Mouse (Mus musculus): ENCODE measurements around the gene Dhrs1. TPM values are rescaled to one million over a fixed set of nuclear protein-coding genes. Genes with fewer than 3 reads are reported as not detected.

The Dhrs1 gene
- polyA plus RNA-seq, 1 experiment from 2014 or later = 90.3 TPM

DNA sequence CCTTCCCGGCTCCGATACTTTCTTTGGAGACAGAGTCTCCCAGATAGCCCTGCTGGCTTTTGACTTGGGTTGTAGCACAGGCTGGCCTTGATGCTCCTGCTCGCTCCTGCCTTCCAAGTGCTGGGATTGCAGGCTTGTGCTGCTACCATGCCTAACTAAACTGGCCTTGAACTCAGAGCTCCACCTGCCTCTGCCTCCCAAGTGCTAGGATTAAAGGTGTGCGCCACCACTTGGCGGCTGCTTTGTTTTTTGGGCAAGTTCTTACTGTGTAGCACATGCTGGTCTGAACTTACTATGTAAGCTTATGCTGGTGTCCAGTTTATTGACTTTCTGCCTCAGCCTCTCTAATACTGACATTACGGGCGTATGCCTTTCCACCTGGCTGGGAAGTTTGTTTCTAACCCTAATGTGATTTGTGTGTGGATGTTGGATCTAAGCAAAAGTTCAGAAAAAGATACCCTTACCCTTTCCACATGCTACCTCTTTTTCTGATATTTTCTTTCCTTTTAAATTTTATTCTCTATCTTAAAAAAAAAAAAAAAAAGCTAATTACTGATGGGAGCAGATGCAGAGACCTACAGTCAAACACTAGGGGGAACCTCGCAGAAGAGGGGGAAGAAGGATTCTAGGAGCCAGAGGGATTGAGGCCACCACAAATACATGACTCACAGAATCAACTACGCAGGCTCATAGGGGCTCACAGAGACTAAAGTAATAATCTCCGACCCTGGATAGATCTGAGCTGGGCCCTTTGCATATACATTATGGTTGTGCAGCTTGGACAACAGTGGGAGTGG, 1.8 kb upstream of the Dhrs1 start:
- H3K9ac ChIP-seq (ENCODE audit: low read depth, low read length) = no peak overlapping the region
- H3K4me3 ChIP-seq (ENCODE audit: low read length) = no peak overlapping the region
- H3K4me1 ChIP-seq (ENCODE audit: control insufficient read depth, insufficient read depth, low read depth, low read length) = peaks cover 26% of the 10 kb centered on the region
- 93% methylated on average over 10 of the region's 10 CpGs for WGBS
- peak overlapping the region; percentile 76 for H3K4me2 ChIP-seq (ENCODE audit: low read length)
- ATAC-seq = no peak
- H3K36me3 ChIP-seq (ENCODE audit: control insufficient read depth, insufficient read depth, low read length) = peaks cover 11% of the 10 kb centered on the region
- H3K27me3 ChIP-seq (replicated peaks; ENCODE audit: control insufficient read depth, insufficient read depth, low read length) = no peaks in the 10 kb centered on the region
- H3K9me3 ChIP-seq (ENCODE audit: control insufficient read depth, low read length) = no peaks in the 10 kb centered on the region
- H3K27ac ChIP-seq (ENCODE audit: low read depth, low read length) = no peak overlapping the region

DNA sequence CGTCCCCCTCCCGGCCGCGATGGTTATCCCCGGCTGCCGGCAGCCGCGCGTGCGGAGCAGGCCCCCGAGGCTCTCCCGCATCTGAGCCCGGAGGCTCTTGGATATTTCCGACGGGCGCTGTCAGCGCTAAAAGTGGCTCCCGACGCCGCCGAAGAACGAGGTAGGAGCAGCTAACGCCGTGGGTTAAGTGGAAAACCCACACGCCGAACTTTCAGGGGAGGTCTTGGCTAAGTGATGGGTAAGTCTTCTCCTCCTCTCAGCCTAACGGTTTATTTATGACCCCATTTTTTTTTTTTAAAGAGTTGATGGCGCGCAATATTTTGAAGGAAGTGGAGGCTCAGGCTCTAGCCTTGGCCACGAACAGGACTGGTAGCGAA, 359 bp upstream of the Dhrs1 start:
- under 1% methylated on average over 28 of the region's 31 CpGs for WGBS
- ATAC-seq = no peak
- H3K4me2 ChIP-seq (ENCODE audit: low read length) = peak overlapping the region; percentile 76
- H3K4me3 ChIP-seq (ENCODE audit: low read length) = peak overlapping the region; percentile 90
- H3K4me1 ChIP-seq (ENCODE audit: control insufficient read depth, insufficient read depth, low read depth, low read length) = peaks cover 26% of the 10 kb centered on the region
- H3K27me3 ChIP-seq (replicated peaks; ENCODE audit: control insufficient read depth, insufficient read depth, low read length) = no peaks in the 10 kb centered on the region
- peaks cover 6% of the 10 kb centered on the region; the same call in 1 of the 2 replicates for H3K36me3 ChIP-seq (ENCODE audit: control insufficient read depth, insufficient read depth, low read length)
- peak overlapping the region; percentile 55 for H3K27ac ChIP-seq (ENCODE audit: low read depth, low read length)
- H3K9me3 ChIP-seq (ENCODE audit: control insufficient read depth, low read length) = no peaks in the 10 kb centered on the region
- peak overlapping the region; percentile 82 for H3K9ac ChIP-seq (ENCODE audit: low read depth, low read length)

GRCm38 (mm10) chr14:55743711-55744110, 1.8 kb downstream of the Dhrs1 start:
- H3K27me3 ChIP-seq (replicated peaks; ENCODE audit: control insufficient read depth, insufficient read depth, low read length) = no peaks in the 10 kb centered on the region
- peak; percentile 72 for ATAC-seq
- peak overlapping the region; percentile 20; the same call in 1 of the 2 replicates for H3K9ac ChIP-seq (ENCODE audit: low read depth, low read length)

GRCm38 (mm10) chr14:55737086-55737687, 8.3 kb downstream of the Dhrs1 start:
- no peak overlapping the region for H3K4me3 ChIP-seq (ENCODE audit: low read length)
- 86% methylated on average over 9 of the region's 9 CpGs for WGBS
- no peaks in the 10 kb centered on the region for H3K27me3 ChIP-seq (replicated peaks; ENCODE audit: control insufficient read depth, insufficient read depth, low read length)
- H3K9me3 ChIP-seq (ENCODE audit: control insufficient read depth, low read length) = no peaks in the 10 kb centered on the region
- no peaks in the 10 kb centered on the region for H3K4me1 ChIP-seq (ENCODE audit: control insufficient read depth, insufficient read depth, low read depth, low read length)
- ATAC-seq = no peak
- peaks cover 17% of the 10 kb centered on the region for H3K36me3 ChIP-seq (ENCODE audit: control insufficient read depth, insufficient read depth, low read length)
- no peak overlapping the region for H3K4me2 ChIP-seq (ENCODE audit: low read length)
- no peak overlapping the region for H3K9ac ChIP-seq (ENCODE audit: low read depth, low read length)
- no peak overlapping the region for H3K27ac ChIP-seq (ENCODE audit: low read depth, low read length)

More at GRCm38 (mm10) chr14:55743711-55744110, 1.8 kb downstream of the Dhrs1 start:
- Histone ChIP-seq H3K4me1 (ENCODE audit: control insufficient read depth, insufficient read depth, low read depth, low read length) (peaks cover 26% of the 10 kb centered on the region), H3K4me3 (ENCODE audit: low read length) (no peak overlapping the region), H3K9me3 (ENCODE audit: control insufficient read depth, low read length) (no peaks in the 10 kb centered on the region), H3K27ac (ENCODE audit: low read depth, low read length) (no peak overlapping the region), H3K36me3 (ENCODE audit: control insufficient read depth, insufficient read depth, low read length) (peaks cover 13% of the 10 kb centered on the region), H3K4me2 (ENCODE audit: low read length) (peak overlapping the region; percentile 1)
- WGBS = 22% methylated on average over 10 of the region's 10 CpGs

DNA sequence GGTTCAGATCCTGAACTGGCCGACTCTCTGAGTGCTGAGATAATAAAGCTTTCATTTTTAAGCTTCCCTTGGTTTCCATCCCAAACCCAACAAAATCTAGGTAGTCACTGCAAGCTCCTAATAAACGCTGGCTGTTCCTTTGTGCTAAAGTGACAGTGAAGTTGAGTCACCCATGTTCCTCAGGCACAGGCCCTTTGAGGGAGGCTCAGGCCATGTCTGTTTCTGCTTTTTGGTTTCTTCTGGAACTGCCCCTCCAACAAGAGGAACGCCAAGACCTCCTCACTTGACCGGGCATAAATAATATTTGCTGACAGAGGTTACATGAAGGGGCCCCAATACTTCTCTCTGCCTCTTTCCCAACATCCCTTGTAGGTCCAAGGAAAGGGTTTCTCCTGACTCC, 9.7 kb downstream of the Dhrs1 start:
- H3K27ac ChIP-seq (ENCODE audit: low read depth, low read length) = no peak overlapping the region
- no peaks in the 10 kb centered on the region for H3K27me3 ChIP-seq (replicated peaks; ENCODE audit: control insufficient read depth, insufficient read depth, low read length)
- H3K4me1 ChIP-seq (ENCODE audit: control insufficient read depth, insufficient read depth, low read depth, low read length) = peaks cover 3% of the 10 kb centered on the region; the same call in 1 of the 2 replicates
- H3K36me3 ChIP-seq (ENCODE audit: control insufficient read depth, insufficient read depth, low read length) = peaks cover 17% of the 10 kb centered on the region
- 83% methylated on average over 4 of the region's 4 CpGs for WGBS
- ATAC-seq = no peak
- H3K9me3 ChIP-seq (ENCODE audit: control insufficient read depth, low read length) = no peaks in the 10 kb centered on the region
- H3K4me3 ChIP-seq (ENCODE audit: low read length) = no peak overlapping the region
- no peak overlapping the region for H3K9ac ChIP-seq (ENCODE audit: low read depth, low read length)
- no peak overlapping the region for H3K4me2 ChIP-seq (ENCODE audit: low read length)

GRCm38 (mm10) chr14:55735334-55735733, 10.2 kb downstream of the Dhrs1 start:
- 73% methylated on average over 3 of the region's 3 CpGs for WGBS
- Histone ChIP-seq H3K9me3 (ENCODE audit: control insufficient read depth, low read length) (no peaks in the 10 kb centered on the region), H3K4me1 (ENCODE audit: control insufficient read depth, insufficient read depth, low read depth, low read length) (peaks cover 3% of the 10 kb centered on the region; the same call in 1 of the 2 replicates), H3K27ac (ENCODE audit: low read depth, low read length) (no peak overlapping the region), H3K9ac (ENCODE audit: low read depth, low read length) (no peak overlapping the region), H3K36me3 (ENCODE audit: control insufficient read depth, insufficient read depth, low read length) (peaks cover 17% of the 10 kb centered on the region), H3K4me3 (ENCODE audit: low read length) (no peak overlapping the region), H3K4me2 (ENCODE audit: low read length) (no peak overlapping the region), H3K27me3 (replicated peaks; ENCODE audit: control insufficient read depth, insufficient read depth, low read length) (no peaks in the 10 kb centered on the region)
- no peak for ATAC-seq

- Histone ChIP-seq H3K27ac (ENCODE audit: low read depth, low read length) (no peak overlapping the region), H3K4me3 (ENCODE audit: low read length) (no peak overlapping the region), H3K9me3 (ENCODE audit: control insufficient read depth, low read length) (no peaks in the 10 kb centered on the region), H3K9ac (ENCODE audit: low read depth, low read length) (no peak overlapping the region), H3K27me3 (replicated peaks; ENCODE audit: control insufficient read depth, insufficient read depth, low read length) (no peaks in the 10 kb centered on the region), H3K4me2 (ENCODE audit: low read length) (no peak overlapping the region), H3K36me3 (ENCODE audit: control insufficient read depth, insufficient read depth, low read length) (peaks cover 16% of the 10 kb centered on the region), H3K4me1 (ENCODE audit: control insufficient read depth, insufficient read depth, low read depth, low read length) (peaks cover 3% of the 10 kb centered on the region)
- WGBS = 78% methylated on average over 7 of the region's 7 CpGs
- ATAC-seq = no peak
These were observed 10.6 kb downstream of the Dhrs1 start for GRCm38 (mm10) chr14:55734869-55735268.

GRCm38 (mm10) chr14:55733889-55734288, 11.6 kb downstream of the Dhrs1 start:
- Histone ChIP-seq H3K4me3 (ENCODE audit: low read length) (no peak overlapping the region), H3K9ac (ENCODE audit: low read depth, low read length) (no peak overlapping the region), H3K36me3 (ENCODE audit: control insufficient read depth, insufficient read depth, low read length) (peaks cover 6% of the 10 kb centered on the region), H3K27me3 (replicated peaks; ENCODE audit: control insufficient read depth, insufficient read depth, low read length) (no peaks in the 10 kb centered on the region), H3K4me1 (ENCODE audit: control insufficient read depth, insufficient read depth, low read depth, low read length) (peaks cover 3% of the 10 kb centered on the region), H3K9me3 (ENCODE audit: control insufficient read depth, low read length) (no peaks in the 10 kb centered on the region), H3K27ac (ENCODE audit: low read depth, low read length) (no peak overlapping the region), H3K4me2 (ENCODE audit: low read length) (no peak overlapping the region)
- 77% methylated on average over 10 of the region's 10 CpGs for WGBS
- no peak for ATAC-seq

- H3K9me3 ChIP-seq (ENCODE audit: control insufficient read depth, low read length) = no peaks in the 10 kb centered on the region
- no peak overlapping the region for H3K4me3 ChIP-seq (ENCODE audit: low read length)
- no peak overlapping the region; the same call in 1 of the 2 replicates for H3K4me2 ChIP-seq (ENCODE audit: low read length)
- H3K27ac ChIP-seq (ENCODE audit: low read depth, low read length) = peak overlapping the region; percentile 71
- peaks cover 3% of the 10 kb centered on the region for H3K4me1 ChIP-seq (ENCODE audit: control insufficient read depth, insufficient read depth, low read depth, low read length)
- no peaks in the 10 kb centered on the region for H3K36me3 ChIP-seq (ENCODE audit: control insufficient read depth, insufficient read depth, low read length)
- 65% methylated on average over 7 of the region's 7 CpGs for WGBS
- no peaks in the 10 kb centered on the region for H3K27me3 ChIP-seq (replicated peaks; ENCODE audit: control insufficient read depth, insufficient read depth, low read length)
- peak; percentile 92 for ATAC-seq
- no peak overlapping the region for H3K9ac ChIP-seq (ENCODE audit: low read depth, low read length)
These were observed 14.9 kb downstream of the Dhrs1 start for GRCm38 (mm10) chr14:55730531-55731032.
